Mouse (Mus musculus): Measurements from ENCODE around the gene Serpina3c. TPM values are rescaled to one million over a fixed set of nuclear protein-coding genes. Genes with fewer than 3 reads are reported as not detected.

The Serpina3c gene
- polyA plus RNA-seq, 1 experiment from 2014 or later = not detected

GRCm38 (mm10) chr12:104100768-104101167 is 52.9 kb downstream of the Serpina3c start, which contains the start of gene Serpina5:
Gene Serpina5 (plus strand): TSS chr12:104101113.
- Histone ChIP-seq H3K27me3 (ENCODE audit: control insufficient read depth, insufficient read depth, low read length) (no peaks in the 10 kb centered on the region), H3K36me3 (ENCODE audit: control insufficient read depth, insufficient read depth, low read length) (no peaks in the 10 kb centered on the region), H3K9ac (ENCODE audit: low read length) (no peak within 1 kb of the TSS), H3K4me2 (ENCODE audit: low read depth, low read length) (no peak within 1 kb of the TSS), H3K4me1 (ENCODE audit: control insufficient read depth, insufficient read depth, low read length) (no peaks in the 10 kb centered on the region), H3K9me3 (replicated peaks; ENCODE audit: control insufficient read depth, low read length) (no peaks in the 10 kb centered on the region), H3K27ac (ENCODE audit: low read length) (no peak within 1 kb of the TSS), H3K4me3 (replicated peaks; ENCODE audit: low read length) (no peak within 1 kb of the TSS)
- no peak for ATAC-seq (ENCODE audit: insufficient read depth, low FRiP score)
- 78% methylated on average over 6 of the region's 6 CpGs for WGBS

Other genes with a start within 250 kb of the Serpina3c start
- gene Serpina1c, start 249.0 kb downstream of the Serpina3c start, polyA plus RNA-seq (2015; fragmentation: Nextera tagmentation; extraction: Ambion mirVana) = 16.1 and 22.8 TPM in 2 replicates
- gene Serpina1e, start 194.9 kb downstream of the Serpina3c start, polyA plus RNA-seq (2015; fragmentation: Nextera tagmentation; extraction: Ambion mirVana) = 12.6 and 17.0 TPM in 2 replicates
- 0.49 and 0.62 TPM in 2 replicates for gene Serpina11, start 163.9 kb downstream of the Serpina3c start, polyA plus RNA-seq (2015; fragmentation: Nextera tagmentation; extraction: Ambion mirVana)
- 0.05 TPM in 1 of 2 replicates, not detected in the other for gene Serpina9, start 140.1 kb downstream of the Serpina3c start, polyA plus RNA-seq (2015; fragmentation: Nextera tagmentation; extraction: Ambion mirVana)
- gene Serpina12, start 109.4 kb downstream of the Serpina3c start, polyA plus RNA-seq (2015; fragmentation: Nextera tagmentation; extraction: Ambion mirVana) = not detected in 2 replicates
- not detected in 2 replicates for gene Serpina5, start 52.8 kb downstream of the Serpina3c start, polyA plus RNA-seq (2015; fragmentation: Nextera tagmentation; extraction: Ambion mirVana)
- not detected in 2 replicates for gene Serpina3a, start 41.1 kb downstream of the Serpina3c start, polyA plus RNA-seq (2015; fragmentation: Nextera tagmentation; extraction: Ambion mirVana)
- gene Serpina3b, start 25.9 kb downstream of the Serpina3c start, polyA plus RNA-seq (2015; fragmentation: Nextera tagmentation; extraction: Ambion mirVana) = not detected in 2 replicates
- 0.15 TPM in 1 of 2 replicates, not detected in the other for gene Serpina3f, start 60.7 kb upstream of the Serpina3c start, polyA plus RNA-seq (2015; fragmentation: Nextera tagmentation; extraction: Ambion mirVana)
- 1.7 and 2.0 TPM in 2 replicates for gene Serpina3g, start 82.4 kb upstream of the Serpina3c start, polyA plus RNA-seq (2015; fragmentation: Nextera tagmentation; extraction: Ambion mirVana)
- 0.13 TPM in 1 of 2 replicates, not detected in the other for gene Serpina3i, start 109.3 kb upstream of the Serpina3c start, polyA plus RNA-seq (2015; fragmentation: Nextera tagmentation; extraction: Ambion mirVana)
- not detected in 2 replicates for gene Serpina3j, start 160.7 kb upstream of the Serpina3c start, polyA plus RNA-seq (2015; fragmentation: Nextera tagmentation; extraction: Ambion mirVana)
- gene Serpina3k, start 184.6 kb upstream of the Serpina3c start, polyA plus RNA-seq (2015; fragmentation: Nextera tagmentation; extraction: Ambion mirVana) = not detected in 2 replicates
- gene Serpina3m, start 184.6 kb upstream of the Serpina3c start, polyA plus RNA-seq (2015; fragmentation: Nextera tagmentation; extraction: Ambion mirVana) = not detected in 2 replicates

Data from stomach, embryonic 16.5 days (tissue).